Comparison of ENCODE assay signal across 8 mouse cellular contexts in the genomic region with DNA sequence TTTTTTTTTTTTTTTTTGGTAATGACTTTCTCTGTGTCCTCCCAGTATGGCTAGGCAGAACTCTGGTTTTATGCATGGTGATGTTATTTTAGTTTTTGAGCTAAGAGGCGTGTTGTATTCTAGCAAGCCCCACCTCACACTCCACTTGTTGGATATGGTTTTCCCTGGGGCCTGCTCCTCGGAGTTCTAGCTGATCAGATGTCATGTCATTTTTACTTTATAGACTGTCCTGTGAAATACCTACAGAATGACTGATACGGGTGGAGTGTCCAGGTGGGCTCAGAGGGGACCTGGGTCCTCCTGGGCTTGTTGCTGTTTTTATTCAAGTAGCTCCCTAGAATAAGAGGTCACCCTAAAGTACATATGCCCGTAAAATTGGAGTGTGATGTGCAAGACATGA. TPM values are rescaled to one million over a fixed set of nuclear protein-coding genes. Genes with fewer than 3 reads are reported as not detected.
DNase-seq lines count a peak whose midpoint lies in the region; ATAC-seq lines count a peak whose summit lies in the region.

No protein-coding gene starts in this region.

- peak overlapping the region; percentile 75 for H3K27ac ChIP-seq in lung, embryonic 16.5 days (ENCODE audit: low read length)
- peak overlapping the region; percentile 62 to 81; a peak in 3 of 4 replicates for H3K27ac ChIP-seq in heart, embryonic 14.5 days (replicated peaks in 1 of 2; ENCODE audit: control insufficient read depth in 1 of 2, insufficient read depth in 1 of 2, low read depth in 2 of 2, low read length in 2 of 2)
- no peak overlapping the region for H3K27ac ChIP-seq in liver, embryonic 11.5 days (ENCODE audit: low read depth, low read length)
- peak overlapping the region; percentile 6; the same call in 1 of the 2 replicates for H3K27ac ChIP-seq in stomach, embryonic 14.5 days (ENCODE audit: low read length)

- peaks cover 17% of the 10 kb centered on the region for H3K4me1 ChIP-seq in lung, embryonic 16.5 days (replicated peaks; ENCODE audit: control insufficient read depth, insufficient read depth, low read length)
- H3K4me1 ChIP-seq in heart, embryonic 14.5 days (ENCODE audit: control insufficient read depth in 2 of 2, insufficient read depth in 2 of 2, low read length in 2 of 2) = peaks cover 5 to 29% of the 10 kb centered on the region in 2 experiments; a peak in 3 of 4 replicates
- H3K4me1 ChIP-seq in liver, embryonic 11.5 days (replicated peaks; ENCODE audit: control insufficient read depth, insufficient read depth, low read length) = peaks cover 5% of the 10 kb centered on the region; the same call in 1 of the 2 replicates
- peaks cover 4% of the 10 kb centered on the region; the same call in 1 of the 2 replicates for H3K4me1 ChIP-seq in stomach, embryonic 14.5 days (ENCODE audit: control insufficient read depth, insufficient read depth, low read length)

- peak overlapping the region; percentile 43 for H3K4me3 ChIP-seq in lung, embryonic 16.5 days (ENCODE audit: low read length)
- peak overlapping the region; percentile 2 to 48; a peak in 3 of 4 replicates for H3K4me3 ChIP-seq in heart, embryonic 14.5 days (ENCODE audit: control insufficient read depth in 1 of 2, insufficient read depth in 1 of 2, low read depth in 1 of 2, low read length in 2 of 2)
- no peak overlapping the region; the same call in 1 of the 2 replicates for H3K4me3 ChIP-seq in liver, embryonic 11.5 days (ENCODE audit: low read depth, low read length)
- H3K4me3 ChIP-seq in stomach, embryonic 14.5 days (ENCODE audit: low read depth, low read length) = peak overlapping the region; percentile 17; the same call in 1 of the 2 replicates

- H3K4me2 ChIP-seq in lung, embryonic 16.5 days (ENCODE audit: low read depth, low read length) = peak overlapping the region; percentile 48
- peak overlapping the region; percentile 69 for H3K4me2 ChIP-seq in heart, embryonic 14.5 days (ENCODE audit: low read length)
- peak overlapping the region; percentile 51 for H3K4me2 ChIP-seq in liver, embryonic 11.5 days
- H3K4me2 ChIP-seq in stomach, embryonic 14.5 days (replicated peaks; ENCODE audit: low read depth, low read length) = peak overlapping the region; percentile 44

- no peak for ATAC-seq in lung, embryonic 16.5 days (ENCODE audit: low read depth)
- ATAC-seq in heart, embryonic 14.5 days (ENCODE audit: insufficient number of reproducible peaks, insufficient read depth, low FRiP score, low read depth) = no peak
- no peak for ATAC-seq in liver, embryonic 11.5 days (replicated peaks; ENCODE audit: low FRiP score)
- no peak for ATAC-seq in stomach, embryonic 14.5 days (ENCODE audit: insufficient number of reproducible peaks, insufficient read depth, low FRiP score, low read depth)

- H3K27me3 ChIP-seq in lung, embryonic 16.5 days (ENCODE audit: control insufficient read depth, insufficient read depth, low read depth, low read length) = no peaks in the 10 kb centered on the region
- no peaks in the 10 kb centered on the region for H3K27me3 ChIP-seq in heart, embryonic 14.5 days (ENCODE audit: control insufficient read depth, insufficient read depth, low read length)
- H3K27me3 ChIP-seq in liver, embryonic 11.5 days (replicated peaks; ENCODE audit: control insufficient read depth, insufficient read depth, low read length) = no peaks in the 10 kb centered on the region
- H3K27me3 ChIP-seq in stomach, embryonic 14.5 days (ENCODE audit: control insufficient read depth, insufficient read depth, low read length) = no peaks in the 10 kb centered on the region

- no peaks in the 10 kb centered on the region for H3K9me3 ChIP-seq in lung, embryonic 16.5 days (ENCODE audit: control insufficient read depth, low read length)
- H3K9me3 ChIP-seq in heart, embryonic 14.5 days (ENCODE audit: control insufficient read depth, low read length) = no peaks in the 10 kb centered on the region
- no peaks in the 10 kb centered on the region for H3K9me3 ChIP-seq in liver, embryonic 11.5 days (ENCODE audit: control insufficient read depth, low read length)
- no peaks in the 10 kb centered on the region for H3K9me3 ChIP-seq in stomach, embryonic 14.5 days (ENCODE audit: control insufficient read depth, low read depth, low read length)

- no peak overlapping the region; the same call in 1 of the 2 replicates for H3K9ac ChIP-seq in lung, embryonic 16.5 days (ENCODE audit: low read length)
- H3K9ac ChIP-seq in heart, embryonic 14.5 days (ENCODE audit: low read length) = peak overlapping the region; percentile 69
- H3K9ac ChIP-seq in liver, embryonic 11.5 days (ENCODE audit: low read depth, low read length) = no peak overlapping the region
- no peak overlapping the region for H3K9ac ChIP-seq in stomach, embryonic 14.5 days (replicated peaks; ENCODE audit: low read depth, low read length)

- no peaks in the 10 kb centered on the region for H3K36me3 ChIP-seq in lung, embryonic 16.5 days (ENCODE audit: control insufficient read depth, insufficient read depth, low read length)
- no peaks in the 10 kb centered on the region for H3K36me3 ChIP-seq in heart, embryonic 14.5 days (ENCODE audit: control insufficient read depth, insufficient read depth, low read length)
- no peaks in the 10 kb centered on the region for H3K36me3 ChIP-seq in liver, embryonic 11.5 days (ENCODE audit: control insufficient read depth, insufficient read depth, low read length)
- no peaks in the 10 kb centered on the region for H3K36me3 ChIP-seq in stomach, embryonic 14.5 days (ENCODE audit: control insufficient read depth, insufficient read depth, low read length)

- no peak for DNase-seq in lung, postnatal 4 days
- DNase-seq in liver, embryonic 11.5 days (ENCODE audit: low spot score) = no peak
- no peak for DNase-seq in adrenal gland, adult 2 months
- DNase-seq in layer of hippocampus, adult 9-10 months (ENCODE audit: low spot score) = no peak
- DNase-seq in right cerebral cortex, adult 18-20 months = no peak

- WGBS in lung, embryonic 16.5 days = 63% methylated on average over 4 of the region's 4 CpGs
- 49% methylated on average over 4 of the region's 4 CpGs for WGBS in heart, embryonic 14.5 days
- WGBS in liver, embryonic 11.5 days = 74% methylated on average over 4 of the region's 4 CpGs
- WGBS in stomach, embryonic 14.5 days = 74% methylated on average over 4 of the region's 4 CpGs

RNA-seq across cellular contexts. Expression of gene Pld1, which starts 46.1 kb away (rescaled TPM):
- 11.5 TPM in 2 replicates for polyA plus RNA-seq in lung, embryonic 16.5 days (2015; fragmentation: Nextera tagmentation; extraction: Ambion mirVana)
- 8.9 and 9.0 TPM in 2 replicates for polyA plus RNA-seq in heart, embryonic 14.5 days (2014; fragmentation: Nextera tagmentation; extraction: Ambion mirVana)
- 3.5 and 4.9 TPM in 2 replicates for polyA plus RNA-seq in liver, embryonic 11.5 days (2014; fragmentation: Nextera tagmentation; extraction: Ambion mirVana)
- 6.9 and 7.6 TPM in 2 replicates for polyA plus RNA-seq in stomach, embryonic 14.5 days (2014; fragmentation: Nextera tagmentation; extraction: Ambion mirVana)
- total RNA-seq in adrenal gland, adult 2 months (2021) = 1 to 10 TPM; 5.8 to 6.7 TPM
- polyA plus RNA-seq in adrenal gland, adult 2 months (2012; rRNA removed) = 0.51 and 0.68 TPM in 2 replicates
